Mouse (Mus musculus): ENCODE data around the gene Gpatch8.

Gpatch8 gene

GRCm38 (mm10) chr11:102453131-102453530, 103.1 kb downstream of the Gpatch8 start:
- no peak for DNase-seq (ENCODE audit: low read depth, low spot score)

GRCm38 (mm10) chr11:102449043-102450008, 106.9 kb downstream of the Gpatch8 start:
- DNase-seq (ENCODE audit: low read depth, low spot score) = no peak

GRCm38 (mm10) chr11:102448327-102448726, 107.9 kb downstream of the Gpatch8 start:
- no peak for DNase-seq (ENCODE audit: low read depth, low spot score)

- peak; percentile 83 for DNase-seq (ENCODE audit: low read depth, low spot score)
These were observed 108.7 kb downstream of the Gpatch8 start, which contains the start of gene Fam171a2 for GRCm38 (mm10) chr11:102447497-102447896. Fam171a2 (minus strand) TSS chr11:102447682.

GRCm38 (mm10) chr11:102446581-102447461, 109.4 kb downstream of the Gpatch8 start:
- DNase-seq (ENCODE audit: low read depth, low spot score) = no peak

GRCm38 (mm10) chr11:102445891-102446361, 110.3 kb downstream of the Gpatch8 start:
- DNase-seq (ENCODE audit: low read depth, low spot score) = no peak

GRCm38 (mm10) chr11:102445264-102445890, 110.8 kb downstream of the Gpatch8 start:
- no peak for DNase-seq (ENCODE audit: low read depth, low spot score)

GRCm38 (mm10) chr11:102444781-102445180, 111.4 kb downstream of the Gpatch8 start:
- DNase-seq (ENCODE audit: low read depth, low spot score) = no peak

GRCm38 (mm10) chr11:102444321-102444720, 111.9 kb downstream of the Gpatch8 start:
- no peak for DNase-seq (ENCODE audit: low read depth, low spot score)

- no peak for DNase-seq (ENCODE audit: low read depth, low spot score)
These were observed 112.5 kb downstream of the Gpatch8 start for GRCm38 (mm10) chr11:102443740-102444139.

- DNase-seq (ENCODE audit: low read depth, low spot score) = no peak
These were observed 114.1 kb downstream of the Gpatch8 start for GRCm38 (mm10) chr11:102442089-102442488.

- DNase-seq (ENCODE audit: low read depth, low spot score) = no peak
These were observed 114.8 kb downstream of the Gpatch8 start for GRCm38 (mm10) chr11:102441434-102441833.

- DNase-seq (ENCODE audit: low read depth, low spot score) = no peak
These were observed 115.9 kb downstream of the Gpatch8 start for GRCm38 (mm10) chr11:102440255-102440654.

- no peak for DNase-seq (ENCODE audit: low read depth, low spot score)
These were observed 116.8 kb downstream of the Gpatch8 start for GRCm38 (mm10) chr11:102439093-102440082.

- peak; percentile 83 for DNase-seq (ENCODE audit: low read depth, low spot score)
These were observed 117.7 kb downstream of the Gpatch8 start for GRCm38 (mm10) chr11:102438212-102439092.

- DNase-seq (ENCODE audit: low read depth, low spot score) = peak; percentile 56
These were observed 118.8 kb downstream of the Gpatch8 start for GRCm38 (mm10) chr11:102437120-102438061.

- DNase-seq (ENCODE audit: low read depth, low spot score) = no peak
These were observed 119.8 kb downstream of the Gpatch8 start for GRCm38 (mm10) chr11:102436471-102436790.

- DNase-seq (ENCODE audit: low read depth, low spot score) = no peak
These were observed 120.3 kb downstream of the Gpatch8 start for GRCm38 (mm10) chr11:102435754-102436470.

Data from forelimb bud, embryonic 11.5 days (tissue).